Mouse (Mus musculus) large intestine, adult 2 months (tissue): ENCODE data around the gene Aurkb. TPM values are rescaled to one million over a fixed set of nuclear protein-coding genes. Genes with fewer than 3 reads are reported as not detected.

Source experiments
- DNase-seq: peaks from one replicate; pipeline ENCODE4 v3.0.0-alpha.2; 2012; ENCODE audit warnings: low read depth, low spot score
- WGBS: fragments of 180-500 bp; shearing (Covaris S2); methylation state at CpG from one replicate; pipeline ENCODE4 v1.1.7; 2018; 5-methylcytosine and 5-hydroxymethylcytosine counted together
- polyA plus RNA-seq: library from polyadenylated mRNA; depleted of rRNA; stranded (reverse); fragments of >200 nt; gene quantifications from 2 replicates; pipeline ENCODE4 v1.2.3, GENCODE M21; 2012

Aurkb gene
- polyA plus RNA-seq, 1 experiment = 47.0 TPM

GRCm38 (mm10) chr11:69062194-69062760 is 16.8 kb downstream of the Aurkb start:
- DNase-seq = no peak
- WGBS = 2% methylated on average over 17 of the region's 17 CpGs

DNA sequence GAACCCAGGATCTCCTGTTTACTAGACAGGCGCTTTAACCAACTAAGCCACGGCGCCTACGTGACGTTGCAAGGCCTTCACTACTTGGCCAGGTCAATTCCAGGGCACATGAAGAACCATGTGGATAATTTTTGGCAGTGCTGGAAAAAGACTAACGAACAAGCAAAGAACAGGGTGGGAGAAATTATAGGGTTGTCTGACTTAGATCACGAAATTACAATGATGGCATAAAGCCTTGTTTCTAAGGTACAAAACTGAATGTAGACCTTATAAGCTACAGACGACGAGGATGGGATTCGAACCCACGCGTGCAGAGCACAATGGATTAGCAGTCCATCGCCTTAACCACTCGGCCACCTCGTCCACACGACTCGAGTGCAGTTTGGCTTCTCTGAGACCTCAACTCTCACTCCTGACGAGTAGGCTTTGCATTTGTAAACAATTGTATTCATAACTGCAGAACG is 17.3 kb downstream of the Aurkb start:
- under 1% methylated on average over 19 of the region's 19 CpGs for WGBS
- no peak for DNase-seq

DNA sequence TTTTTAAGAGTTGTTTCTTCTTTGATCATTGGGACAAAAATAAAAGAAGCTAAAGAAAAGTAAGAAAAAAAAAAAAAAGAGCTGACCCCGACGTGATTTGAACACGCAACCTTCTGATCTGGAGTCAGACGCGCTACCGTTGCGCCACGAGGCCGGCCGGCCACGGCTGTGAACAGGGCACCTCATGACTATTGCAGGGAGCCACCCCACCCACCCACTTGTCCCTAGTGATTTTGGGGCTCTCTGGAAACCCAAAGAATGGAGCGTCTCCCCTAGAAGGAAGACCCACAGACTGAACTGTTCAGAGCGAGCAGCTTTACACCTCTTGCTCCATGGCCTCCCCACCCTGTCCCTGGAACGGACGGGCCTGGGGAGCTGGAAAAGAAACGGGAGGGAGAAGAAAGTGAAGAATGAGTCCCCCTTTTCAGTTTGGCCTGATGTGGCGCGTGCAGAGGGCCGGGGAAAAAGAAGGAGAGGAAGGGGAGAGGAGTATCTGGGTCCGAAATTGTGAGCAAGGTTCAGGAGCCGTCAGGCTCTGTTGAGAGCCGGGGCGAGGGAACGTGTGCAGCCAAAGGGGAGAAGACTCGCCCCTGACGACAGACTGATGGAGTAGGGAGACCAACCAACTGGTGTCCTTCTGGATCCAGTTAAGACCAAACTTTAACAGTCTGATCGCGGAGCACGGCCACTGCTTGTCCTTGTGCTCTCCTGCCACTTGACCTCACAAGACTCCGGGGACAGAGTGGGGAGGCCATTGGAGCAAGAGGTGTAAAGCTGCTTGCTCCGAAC is 18.2 kb downstream of the Aurkb start:
- 1% methylated on average over 31 of the region's 31 CpGs for WGBS
- DNase-seq = no peak

GRCm38 (mm10) chr11:69064259-69065133 is 19.0 kb downstream of the Aurkb start:
- no peak for DNase-seq
- 78% methylated on average over 9 of the region's 9 CpGs for WGBS

- 63% methylated on average over 3 of the region's 3 CpGs for WGBS
- no peak for DNase-seq
Measured at GRCm38 (mm10) chr11:69065394-69065925, 20.0 kb downstream of the Aurkb start.

- no peak for DNase-seq
- WGBS = 7% methylated on average over 29 of the region's 29 CpGs
Measured at GRCm38 (mm10) chr11:69066163-69066861, 20.9 kb downstream of the Aurkb start.

DNA sequence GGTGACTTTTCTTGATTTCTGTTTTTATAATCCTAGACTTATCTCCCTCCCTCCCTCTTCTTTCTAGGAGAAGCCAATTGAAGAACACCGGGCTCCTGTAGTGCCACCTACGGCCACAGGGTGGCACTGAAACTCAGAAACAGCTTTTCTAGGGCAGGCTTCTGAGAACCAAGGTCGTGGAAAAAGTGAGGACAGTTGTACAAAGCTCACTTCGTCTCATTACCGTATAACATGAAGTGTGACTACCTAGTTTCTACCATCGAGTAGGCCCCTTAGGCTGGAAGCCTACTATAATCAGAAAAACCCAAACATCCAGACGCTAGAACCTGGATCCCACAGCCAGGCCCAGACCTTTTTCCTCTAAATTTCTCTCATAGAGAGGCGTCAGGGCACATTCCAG is 21.5 kb downstream of the Aurkb start:
- DNase-seq = no peak
- 4% methylated on average over 8 of the region's 8 CpGs for WGBS

- WGBS = 13% methylated on average over 6 of the region's 6 CpGs
- no peak for DNase-seq
Measured at GRCm38 (mm10) chr11:69067601-69068000, 22.2 kb downstream of the Aurkb start.

DNA sequence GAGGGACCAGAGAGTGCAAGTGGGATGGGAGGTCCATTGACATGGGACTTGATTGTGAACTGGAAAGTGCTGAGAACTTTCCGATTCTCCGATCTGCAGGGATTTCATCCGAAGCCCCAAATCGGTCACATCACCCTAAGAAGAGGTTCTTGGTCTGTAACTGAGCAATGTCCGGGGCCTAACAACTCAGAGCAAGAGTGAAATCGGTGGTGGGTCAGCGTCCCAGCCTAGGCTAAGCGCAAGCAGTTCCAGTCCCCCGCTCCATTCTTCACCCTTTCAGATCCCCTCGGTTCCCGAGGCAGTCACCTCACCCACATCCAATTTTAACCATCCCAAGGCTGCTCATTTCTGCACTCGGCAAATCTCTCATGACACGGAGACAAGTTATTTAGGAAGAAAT is 24.6 kb downstream of the Aurkb start:
- 1% methylated on average over 13 of the region's 13 CpGs for WGBS

DNA sequence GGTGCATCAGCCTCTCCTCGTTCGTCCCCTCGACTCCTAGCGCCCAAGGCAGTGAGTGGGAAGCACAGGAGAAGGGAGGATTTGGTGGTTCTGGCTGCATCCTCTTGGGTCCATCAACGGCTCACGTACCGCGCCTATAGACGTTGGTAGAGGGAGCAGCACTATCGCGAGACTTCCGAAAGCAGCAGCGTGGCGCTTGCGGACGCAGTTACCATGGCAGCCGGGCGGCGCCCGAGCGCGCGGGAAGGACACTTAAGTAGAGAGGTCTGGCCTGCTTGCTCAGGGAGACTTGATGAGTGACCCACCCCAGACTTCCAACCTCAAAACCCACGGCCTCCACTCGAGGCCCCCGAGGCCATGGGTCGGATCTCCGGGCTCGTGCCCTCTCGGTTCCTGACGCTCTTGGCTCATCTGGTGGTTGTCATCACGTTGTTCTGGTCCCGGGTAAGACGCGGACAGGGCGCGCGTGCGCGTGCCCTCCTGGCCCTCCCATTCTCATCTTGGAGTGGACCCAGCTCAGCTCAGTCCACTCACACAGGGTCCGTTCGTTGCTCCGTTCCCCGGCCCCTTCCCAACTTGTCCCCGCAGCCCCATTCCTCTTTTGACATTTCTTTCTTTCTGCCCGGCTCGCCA is 25.3 kb downstream of the Aurkb start, which contains the start of gene Tmem107:
TSS of gene Tmem107 (plus strand) at position 217 of the 633 bp plus-strand sequence.
- under 1% methylated on average over 47 of the region's 47 CpGs for WGBS
- no peak for DNase-seq

More for the DNA sequence above, 24.6 kb downstream of the Aurkb start:
- DNase-seq = no peak

DNA sequence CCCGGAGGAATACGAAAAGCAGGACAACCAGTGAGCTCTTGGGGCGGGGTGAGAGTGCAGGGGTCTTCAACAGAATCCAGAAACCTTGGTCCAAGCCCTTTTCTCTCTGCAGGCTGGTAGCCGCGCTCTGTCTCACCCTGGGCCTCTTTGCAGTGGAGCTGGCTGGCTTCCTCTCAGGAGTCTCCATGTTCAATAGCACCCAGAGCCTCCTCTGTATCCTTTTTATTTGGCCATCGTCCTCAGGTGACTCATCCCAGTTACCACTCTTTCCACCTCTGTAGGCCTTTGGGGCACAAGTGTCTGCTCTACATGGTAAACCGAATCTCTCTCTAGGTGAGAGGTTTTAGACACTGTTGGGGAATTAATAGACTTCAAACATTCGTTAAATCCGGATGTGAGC is 25.8 kb downstream of the Aurkb start:
- DNase-seq = no peak
- WGBS = 12% methylated on average over 9 of the region's 9 CpGs

- WGBS = 86% methylated on average over 11 of the region's 11 CpGs
- DNase-seq = no peak
Measured at GRCm38 (mm10) chr11:69072234-69072633, 26.8 kb downstream of the Aurkb start.

DNA sequence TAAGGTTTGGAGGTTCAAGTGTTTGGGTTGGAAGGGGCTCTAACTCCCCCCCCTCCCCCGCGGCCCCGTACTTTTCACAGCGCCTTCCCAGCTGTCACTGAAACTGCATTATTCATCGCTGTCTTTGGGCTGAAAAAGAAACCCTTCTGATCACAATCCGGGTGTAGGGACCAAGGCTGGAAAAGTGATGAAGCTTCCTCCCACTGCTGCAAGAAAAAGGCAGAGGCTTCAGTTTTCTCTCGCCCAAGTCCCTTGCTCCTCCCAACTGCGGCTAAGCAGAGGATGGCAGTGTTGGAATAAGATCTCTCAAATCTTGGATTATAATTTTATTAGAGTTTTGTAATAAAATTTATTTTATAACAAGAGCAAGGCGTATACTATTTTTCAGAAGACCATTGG is 27.2 kb downstream of the Aurkb start:
- WGBS = 8% methylated on average over 9 of the region's 9 CpGs
- DNase-seq = no peak

DNA sequence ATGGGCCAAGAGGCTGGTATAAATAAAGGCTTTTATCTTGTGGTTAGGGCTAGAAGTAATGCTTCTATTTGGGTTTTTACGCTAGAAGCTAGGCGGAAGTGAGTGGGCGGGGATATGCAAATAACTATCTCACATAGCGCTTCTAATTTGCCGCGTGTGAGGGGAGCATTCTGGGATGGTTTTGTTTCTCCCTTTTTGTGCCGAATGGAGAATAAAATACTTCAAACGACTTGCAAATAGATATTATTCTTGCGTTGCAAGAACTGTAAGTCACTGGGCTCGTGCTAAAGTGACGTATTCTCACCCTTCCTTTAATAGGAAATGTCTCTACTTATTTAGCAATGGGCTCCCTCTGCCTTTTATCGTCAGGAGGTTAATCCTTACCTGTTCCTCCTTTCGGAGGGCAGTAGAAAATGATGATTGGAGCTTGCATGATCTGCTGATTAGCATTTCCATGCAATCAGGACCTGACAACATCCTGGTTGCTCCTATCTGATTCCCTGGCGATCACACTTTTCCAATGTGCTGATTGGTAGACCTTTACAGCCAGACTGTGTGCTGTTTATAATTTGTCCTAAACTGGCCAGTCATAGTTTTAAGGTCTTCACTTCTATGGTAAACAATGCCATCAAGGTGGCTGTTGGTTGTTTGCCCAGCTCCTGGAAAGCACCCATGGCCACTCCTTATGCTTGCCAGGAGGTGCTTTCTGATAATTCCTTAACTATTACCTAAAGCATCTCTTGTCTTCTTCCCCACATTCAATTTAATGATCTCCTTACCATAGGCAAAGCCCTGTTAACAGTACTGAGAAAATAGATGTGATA is 27.8 kb downstream of the Aurkb start:
- DNase-seq = no peak
- under 1% methylated on average over 14 of the region's 14 CpGs for WGBS

- 33% methylated on average over 6 of the region's 6 CpGs for WGBS
- no peak for DNase-seq
Measured at GRCm38 (mm10) chr11:69073951-69074775, 28.7 kb downstream of the Aurkb start.

- DNase-seq = no peak
- 64% methylated on average over 2 of the region's 2 CpGs for WGBS
Measured at GRCm38 (mm10) chr11:69074776-69075069, 29.3 kb downstream of the Aurkb start.

DNA sequence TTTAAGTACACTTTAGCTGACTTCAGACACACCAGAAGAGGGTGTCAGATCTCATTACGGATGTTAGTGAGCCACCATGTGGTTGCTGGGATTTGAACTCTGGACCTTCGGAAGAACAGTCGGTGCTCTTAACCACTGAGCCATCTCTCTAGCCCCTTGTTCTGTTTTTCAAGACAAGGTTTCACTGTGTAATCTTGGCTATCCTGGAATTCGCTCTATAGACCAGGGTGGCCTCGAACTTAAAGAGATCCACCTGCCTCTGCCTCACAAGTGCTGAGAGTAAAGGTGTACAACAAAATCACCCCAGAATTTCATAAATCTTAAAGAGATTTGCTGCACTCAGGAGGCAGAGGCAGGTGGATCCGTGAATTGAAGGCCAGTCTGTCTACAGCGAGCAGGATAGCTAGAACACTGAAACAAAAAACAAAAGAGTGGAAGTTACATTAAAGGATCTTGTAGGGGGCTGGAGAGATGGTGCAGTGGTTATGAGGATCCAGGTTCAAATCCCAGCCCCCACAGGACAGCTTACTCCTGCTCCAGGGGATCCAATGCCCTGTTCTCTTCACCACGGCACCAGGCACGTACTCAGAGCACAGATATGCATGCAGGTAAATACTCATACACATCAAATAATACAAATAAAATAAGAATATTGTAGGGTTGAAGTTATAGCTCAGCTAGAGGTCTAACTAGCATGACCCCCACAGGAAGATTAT is 30.5 kb downstream of the Aurkb start:
- DNase-seq = no peak
- WGBS = 73% methylated on average over 9 of the region's 9 CpGs
